ENCODE assay signal across 14 mouse cellular contexts in genomic region chr15:103378665-103379356, GRCm38 (mm10). TPM values are rescaled to one million over a fixed set of nuclear protein-coding genes. Genes with fewer than 3 reads are reported as not detected.
DNase-seq lines count a peak whose midpoint lies in the region; ATAC-seq and TF ChIP-seq lines count a peak whose summit lies in the region.
"Had no signal": no experiment of that assay in that cellular context is flagged by ENCODE, and none has a peak within 500 bp of the region (broad histone marks: within the 10 kb centered on the region; RNA-seq: fewer than 3 reads in every experiment).

No protein-coding gene starts in this region.

- ATAC-seq in lung, embryonic 14.5 days (ENCODE audit: insufficient read depth): no peak; the same call in 1 of the 2 replicates
- ATAC-seq in stomach, embryonic 14.5 days (ENCODE audit: insufficient number of reproducible peaks, insufficient read depth, low FRiP score, low read depth): peak; percentile 54; the same call in 1 of the 2 replicates

- no peaks in the 10 kb centered on the region for H3K27me3 ChIP-seq in lung, embryonic 14.5 days (ENCODE audit: insufficient read depth, low read length)
- H3K27me3 ChIP-seq in stomach, embryonic 14.5 days (ENCODE audit: control insufficient read depth, insufficient read depth, low read length): no peaks in the 10 kb centered on the region
- H3K27me3 ChIP-seq: neural tube, embryonic 12.5 days had no signal

- DNase-seq in cerebellum, postnatal 10 days: peak; percentile 43 to 58
- DNase-seq in cerebellum, postnatal 36 days: no peak
- peak; percentile 48 for DNase-seq in lung, embryonic 14.5 days
- no peak for DNase-seq in lung, postnatal 25 days (ENCODE audit: low spot score)
- DNase-seq in heart, postnatal 10 days: peak; percentile 40 to 62
- DNase-seq in right cerebral cortex, adult 2 months (ENCODE audit: low spot score in 2 of 2): no peak
- DNase-seq in cerebellum, adult 11 months: no peak
- DNase-seq: kidney, adult 2 months; liver, embryonic 13.5 days; right cerebral cortex, adult 18-20 months had no signal

- no peak overlapping the region for H3K4me2 ChIP-seq in lung, embryonic 14.5 days
- no peak overlapping the region for H3K4me2 ChIP-seq in stomach, embryonic 14.5 days (replicated peaks; ENCODE audit: low read depth, low read length)
- H3K4me2 ChIP-seq: liver, embryonic 13.5 days; neural tube, embryonic 12.5 days had no signal

- no peak for TF ChIP-seq CTCF in lung, embryonic 14.5 days (IDR thresholded peaks at IDR 0.05; ENCODE audit: low read depth)

- H3K27ac ChIP-seq in lung, embryonic 14.5 days (ENCODE audit: low read depth): peak overlapping the region; percentile 69; the same call in 1 of the 2 replicates
- peak overlapping the region; percentile 84 for H3K27ac ChIP-seq in stomach, embryonic 14.5 days (ENCODE audit: low read length)
- H3K27ac ChIP-seq: liver, embryonic 13.5 days; midbrain, embryonic 10.5 days; neural tube, embryonic 12.5 days had no signal

- 34% methylated on average over 3 of the region's 3 CpGs for WGBS in lung, embryonic 14.5 days
- WGBS in stomach, embryonic 14.5 days: 35% methylated on average over 3 of the region's 3 CpGs

- H3K36me3 ChIP-seq in lung, embryonic 14.5 days (ENCODE audit: insufficient read depth): no peaks in the 10 kb centered on the region
- H3K36me3 ChIP-seq in stomach, embryonic 14.5 days (ENCODE audit: control insufficient read depth, insufficient read depth, low read length): no peaks in the 10 kb centered on the region
- H3K36me3 ChIP-seq: liver, embryonic 13.5 days; midbrain, embryonic 10.5 days; neural tube, embryonic 12.5 days had no signal

- no peak overlapping the region for H3K4me3 ChIP-seq in lung, embryonic 14.5 days (ENCODE audit: low read depth, low read length)
- H3K4me3 ChIP-seq in stomach, embryonic 14.5 days (ENCODE audit: low read depth, low read length): no peak overlapping the region
- H3K4me3 ChIP-seq: liver, embryonic 13.5 days; midbrain, embryonic 10.5 days; neural tube, embryonic 12.5 days had no signal

- H3K4me1 ChIP-seq in lung, embryonic 14.5 days (ENCODE audit: insufficient read depth): peaks cover 10% of the 10 kb centered on the region; the same call in 1 of the 2 replicates
- peaks cover 39% of the 10 kb centered on the region for H3K4me1 ChIP-seq in stomach, embryonic 14.5 days (ENCODE audit: control insufficient read depth, insufficient read depth, low read length)

- H3K9me3 ChIP-seq in lung, embryonic 14.5 days (ENCODE audit: low read depth, low read length): no peaks in the 10 kb centered on the region
- no peaks in the 10 kb centered on the region for H3K9me3 ChIP-seq in stomach, embryonic 14.5 days (ENCODE audit: control insufficient read depth, low read depth, low read length)
- H3K9me3 ChIP-seq: liver, embryonic 13.5 days; midbrain, embryonic 10.5 days; neural tube, embryonic 12.5 days had no signal

- H3K9ac ChIP-seq in lung, embryonic 14.5 days: no peak overlapping the region
- no peak overlapping the region for H3K9ac ChIP-seq in stomach, embryonic 14.5 days (replicated peaks; ENCODE audit: low read depth, low read length)
- H3K9ac ChIP-seq: liver, embryonic 13.5 days; neural tube, embryonic 12.5 days had no signal

- intact Hi-C loops in heart, postnatal 10 days (cut with DNase I): no loop called here

RNA-seq across cellular contexts. Expression of gene Itga5, which starts 12.2 kb away (rescaled TPM):
- 46.7 and 47.7 TPM in 2 replicates for polyA plus RNA-seq in lung, embryonic 14.5 days (2014; fragmentation: Nextera tagmentation; extraction: Ambion mirVana)
- total RNA-seq in heart, postnatal 10 days (2021): 100 to 1,000 TPM in 1 of 2 experiments, 10 to 100 TPM in 1; 89.4 to 101 TPM
- 67.5 and 71.2 TPM in 2 replicates for polyA plus RNA-seq in stomach, embryonic 14.5 days (2014; fragmentation: Nextera tagmentation; extraction: Ambion mirVana)

RNA-seq across cellular contexts. Expression of gene Zfp385a, which starts 38.9 kb away (rescaled TPM):
- 11.8 and 12.0 TPM in 2 replicates for polyA plus RNA-seq in lung, embryonic 14.5 days (2014; fragmentation: Nextera tagmentation; extraction: Ambion mirVana)
- total RNA-seq in heart, postnatal 10 days (2021): 10 to 100 TPM; 24.3 to 26.2 TPM
- 11.1 and 11.7 TPM in 2 replicates for polyA plus RNA-seq in stomach, embryonic 14.5 days (2014; fragmentation: Nextera tagmentation; extraction: Ambion mirVana)

RNA-seq across cellular contexts. Expression of gene Gtsf1, which starts 51.5 kb away (rescaled TPM):
- not detected in 2 replicates for polyA plus RNA-seq in lung, embryonic 14.5 days (2014; fragmentation: Nextera tagmentation; extraction: Ambion mirVana)
- total RNA-seq in heart, postnatal 10 days (2021): under 1 TPM; 0.52 to 0.53 TPM
- polyA plus RNA-seq in stomach, embryonic 14.5 days (2014; fragmentation: Nextera tagmentation; extraction: Ambion mirVana): not detected in 2 replicates
- total RNA-seq: layer of hippocampus, postnatal 14 days had no signal
- polyA plus RNA-seq: kidney, adult 2 months; liver, embryonic 13.5 days; midbrain, embryonic 10.5 days; neural tube, embryonic 12.5 days had no signal

Comparison
In these comparisons a context has a peak if more than half of its experiments do, and no peak if none do; other contexts are left out.
1. DNase-seq: peak in cerebellum, postnatal 10 days (2 of 2), lung, embryonic 14.5 days (single experiment) and heart, postnatal 10 days (2 of 2); none in cerebellum, postnatal 36 days (0 of 2), lung, postnatal 25 days (single experiment), right cerebral cortex, adult 2 months (0 of 2) and cerebellum, adult 11 months (single experiment).